Mouse (Mus musculus) small intestine, adult 2 months (tissue): ENCODE results near the gene Cbfa2t3.

Experiments used
- CTCF ChIP-seq: fragments of 200-500 bp; IDR thresholded peaks from 2 replicates; pipeline ENCODE4 v1.5.1; 2012; ENCODE audit warnings: low read depth, mild to moderate bottlenecking, control low read depth, inconsistent platforms, low read length, moderate library complexity, mixed read lengths; ENCODE audit not compliant: insufficient replicate concordance, insufficient read length; ENCODE audit errors: extremely low read depth
- POLR2A ChIP-seq: fragments of 200-500 bp; IDR thresholded peaks from 2 replicates; pipeline ENCODE4 v1.6.1; 2012; ENCODE audit warnings: low read depth, mild to moderate bottlenecking, control low read depth, inconsistent platforms, low read length, moderate library complexity

GRCm38 (mm10) chr8:122737071-122737470 is 38.2 kb upstream of the Cbfa2t3 start:
- no peak for TF ChIP-seq CTCF
- TF ChIP-seq POLR2A: no peak
